Mouse (Mus musculus) left cerebral cortex, adult 8-10 months (tissue): Measurements from ENCODE around the gene Hnrnpab. TPM values are rescaled to one million over a fixed set of nuclear protein-coding genes. Genes with fewer than 3 reads are reported as not detected.

Experiments
- DNase-seq, 2 experiments: peaks; one replicate each; pipeline ENCODE4 v3.0.0; 2022; ENCODE audit warnings: low spot score in 2 of 2
- total RNA-seq, 4 experiments: library from RNA; stranded (reverse); gene quantifications; 2 replicates each; pipeline ENCODE4 v1.2.4; 2022

The Hnrnpab gene
- total RNA-seq, 4 experiments from 2014 or later = 113 to 139 (median 126) TPM

GRCm38 (mm10) chr11:51565951-51566350 is 40.7 kb downstream of the Hnrnpab start:
- no peak for DNase-seq

GRCm38 (mm10) chr11:51565062-51565461 is 41.6 kb downstream of the Hnrnpab start:
- DNase-seq = no peak

- no peak for DNase-seq
Measured at GRCm38 (mm10) chr11:51563276-51563675, 43.4 kb downstream of the Hnrnpab start.

- no peak for DNase-seq
Measured at GRCm38 (mm10) chr11:51555066-51555465, 51.6 kb downstream of the Hnrnpab start.

GRCm38 (mm10) chr11:51554590-51554989 is 52.1 kb downstream of the Hnrnpab start:
- DNase-seq = no peak

- DNase-seq = no peak
Measured at GRCm38 (mm10) chr11:51552091-51552490, 54.6 kb downstream of the Hnrnpab start.

- no peak for DNase-seq
Measured at GRCm38 (mm10) chr11:51551253-51551652, 55.4 kb downstream of the Hnrnpab start.

Other genes starting within 250 kb of the Hnrnpab start
- gene Phykpl, start 22.1 kb downstream of the Hnrnpab start, total RNA-seq = 1 to 10 TPM; 5.9 to 8.5 (median 6.5) TPM
- 10 to 100 TPM; 50.4 to 57.4 (median 53.6) TPM for gene Nhp2, start 12.9 kb upstream of the Hnrnpab start, total RNA-seq
- 10 to 100 TPM; 48.2 to 59.4 (median 54.7) TPM for gene Rmnd5b, start 29.0 kb upstream of the Hnrnpab start, total RNA-seq
- 10 to 100 TPM; 15.5 to 17.2 (median 16.7) TPM for gene N4bp3, start 44.0 kb upstream of the Hnrnpab start, total RNA-seq
- 1 to 10 TPM; 1.6 to 2.8 (median 2.6) TPM for gene D930048N14Rik, start 44.1 kb upstream of the Hnrnpab start, total RNA-seq
- 10 to 100 TPM; 30.0 to 34.7 (median 33.3) TPM for gene 0610009B22Rik, start 82.0 kb upstream of the Hnrnpab start, total RNA-seq
- 10 to 100 TPM; 19.1 to 21.9 (median 19.8) TPM for gene Sec24a, start 156.8 kb upstream of the Hnrnpab start, total RNA-seq
- 10 to 100 TPM; 63.7 to 73.2 (median 67.6) TPM for gene Sar1b, start 156.8 kb upstream of the Hnrnpab start, total RNA-seq